Mouse (Mus musculus): ENCODE data around the gene Kctd10.

- TF ChIP-seq CTCF (IDR thresholded peaks at IDR 0.05): no peak
- TF ChIP-seq EP300 (IDR thresholded peaks at IDR 0.05): peak; percentile 93
These were observed 15.1 kb downstream of the Kctd10 start for GRCm38 (mm10) chr5:114365043-114365752.

Measured in lung, postnatal 0 days (tissue).